Mouse (Mus musculus) lung, postnatal 25 days (tissue): ENCODE measurements around the gene Fchsd2.

ENCODE experiments used
- DNase-seq: peaks from one replicate; pipeline ENCODE4 v3.0.0; 2022; ENCODE audit warnings: low spot score

The Fchsd2 gene

DNA sequence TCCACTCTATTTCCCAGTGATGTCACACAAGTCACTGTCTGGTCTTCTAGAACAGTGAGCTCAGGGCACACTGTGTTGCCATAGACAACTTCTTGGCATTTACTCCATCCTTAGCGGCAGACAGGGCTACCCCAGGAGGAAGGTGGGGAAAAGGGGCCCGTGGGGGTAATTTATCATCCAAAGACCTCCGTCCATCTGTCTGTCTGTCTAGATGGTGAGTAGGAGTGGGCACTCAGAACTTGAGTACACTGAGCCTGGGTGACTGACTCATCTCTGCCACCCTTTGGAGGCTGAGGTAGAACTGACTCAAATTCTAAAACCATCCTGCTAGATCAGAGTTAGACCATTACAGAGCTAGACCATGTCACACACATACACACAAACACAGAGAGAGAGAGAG is 224.4 kb downstream of the Fchsd2 start, which contains the start of gene Stard10:
Gene Stard10, plus strand, starts transcription at position 73 of the 400 bp plus-strand sequence.
- no peak for DNase-seq

DNA sequence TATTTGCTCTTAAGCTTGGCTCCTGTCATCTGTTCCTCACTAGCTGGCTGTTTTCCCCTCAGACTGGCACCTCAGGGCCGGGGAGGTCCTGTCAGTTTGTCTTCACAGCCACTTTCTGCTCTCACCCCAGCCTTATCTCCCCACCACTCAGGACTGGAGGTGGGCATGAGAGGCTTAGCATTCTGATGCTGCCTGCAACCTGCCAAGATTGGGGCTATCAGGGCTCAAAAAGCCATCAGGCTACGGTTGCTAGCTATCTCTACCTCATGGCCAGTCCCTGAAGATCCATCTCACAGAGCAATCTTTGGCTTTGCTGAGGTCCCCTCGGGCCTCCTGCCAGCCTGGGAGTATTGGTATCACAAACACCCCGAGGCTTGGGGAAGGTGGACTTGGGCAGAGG is 226.2 kb downstream of the Fchsd2 start:
- no peak for DNase-seq

DNA sequence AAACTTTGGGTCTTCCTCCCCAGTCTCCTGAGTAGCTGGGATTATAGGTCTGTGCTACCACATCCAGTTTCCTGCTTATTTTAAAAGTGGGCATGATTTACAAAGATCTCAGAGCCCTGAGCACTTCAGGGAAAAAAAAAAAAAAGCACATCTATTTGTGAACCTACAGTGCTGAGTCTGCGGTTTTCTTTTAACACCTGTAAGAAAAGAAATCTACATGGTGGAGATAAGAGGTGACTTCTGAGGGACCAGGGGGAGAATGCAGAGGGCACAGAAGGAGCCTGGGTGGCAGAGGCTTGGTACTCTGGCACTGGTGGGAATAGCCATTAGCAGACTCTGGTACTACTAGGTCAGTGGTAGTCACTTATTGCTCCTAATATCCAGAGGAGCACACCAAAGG is 227.1 kb downstream of the Fchsd2 start:
- no peak for DNase-seq

DNA sequence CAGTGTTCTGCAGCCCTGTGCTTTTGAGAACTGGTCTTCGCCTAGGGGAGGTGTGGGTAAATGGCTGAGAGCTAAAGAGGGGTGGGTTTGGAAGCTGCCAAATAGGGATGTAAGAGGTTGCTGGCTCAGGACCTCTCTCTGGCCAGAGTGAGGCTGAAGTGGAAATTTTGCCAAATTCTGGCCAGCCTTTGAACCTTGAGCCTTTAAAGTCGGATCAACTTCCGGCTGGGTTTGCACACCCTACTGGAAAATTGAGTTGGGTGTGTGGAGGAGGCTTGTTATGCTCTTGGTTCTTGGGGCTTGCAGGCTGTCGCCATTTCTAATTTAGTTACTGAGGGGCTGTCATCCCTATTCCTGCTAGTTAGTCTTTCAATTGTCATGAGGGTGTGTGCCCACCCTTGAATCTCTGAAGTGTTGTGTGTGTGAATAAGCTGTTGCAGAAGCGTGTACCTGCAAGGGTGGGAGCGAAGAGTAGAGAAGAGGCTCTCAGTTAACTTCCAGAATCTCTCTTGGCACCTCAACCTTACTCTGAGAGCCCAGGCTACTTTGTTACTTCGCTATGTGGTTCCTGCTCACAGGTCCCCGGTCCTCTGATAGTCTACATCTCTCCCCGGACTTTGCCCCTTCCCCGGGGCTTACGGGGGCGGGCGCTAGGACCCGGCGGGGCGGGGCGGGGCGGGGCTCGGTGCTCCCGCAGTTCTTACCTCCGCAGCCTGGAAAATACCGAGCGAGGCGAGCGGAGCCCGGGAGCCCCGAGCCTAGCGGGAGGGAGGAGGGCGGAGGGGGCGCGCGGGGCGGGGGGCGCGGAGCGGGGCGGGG is 227.9 kb downstream of the Fchsd2 start:
- no peak for DNase-seq

DNA sequence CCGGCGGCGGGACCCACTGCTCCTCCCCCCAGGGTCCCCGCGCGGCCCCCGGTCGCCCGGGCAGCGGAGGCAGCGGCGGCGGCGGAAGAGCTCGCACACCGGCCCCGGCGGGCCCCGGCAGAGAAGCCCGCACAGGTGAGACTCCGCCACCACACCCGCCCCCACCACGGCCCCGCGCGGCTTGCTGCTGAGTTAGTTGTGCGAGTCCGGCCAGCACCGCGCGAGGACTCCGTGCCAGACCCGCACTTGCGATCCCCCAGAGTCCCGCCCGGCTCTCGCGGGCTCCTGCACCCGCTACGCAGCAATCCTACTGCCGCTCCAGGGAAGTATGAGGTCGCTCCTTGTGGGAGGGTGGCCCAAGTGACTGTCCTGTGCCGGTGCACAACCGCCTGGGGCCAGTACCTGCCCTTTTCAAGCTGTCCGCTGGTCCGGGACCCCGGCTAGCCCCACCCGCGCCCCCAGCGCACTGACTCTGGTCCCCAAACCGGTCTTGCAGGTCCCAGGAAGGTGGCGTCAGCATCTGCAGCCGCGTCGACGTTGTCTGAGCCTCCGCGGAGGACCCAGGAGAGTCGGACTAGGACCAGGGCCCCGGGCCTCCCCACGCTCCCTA is 228.7 kb downstream of the Fchsd2 start:
- DNase-seq, result peak; percentile 52

DNA sequence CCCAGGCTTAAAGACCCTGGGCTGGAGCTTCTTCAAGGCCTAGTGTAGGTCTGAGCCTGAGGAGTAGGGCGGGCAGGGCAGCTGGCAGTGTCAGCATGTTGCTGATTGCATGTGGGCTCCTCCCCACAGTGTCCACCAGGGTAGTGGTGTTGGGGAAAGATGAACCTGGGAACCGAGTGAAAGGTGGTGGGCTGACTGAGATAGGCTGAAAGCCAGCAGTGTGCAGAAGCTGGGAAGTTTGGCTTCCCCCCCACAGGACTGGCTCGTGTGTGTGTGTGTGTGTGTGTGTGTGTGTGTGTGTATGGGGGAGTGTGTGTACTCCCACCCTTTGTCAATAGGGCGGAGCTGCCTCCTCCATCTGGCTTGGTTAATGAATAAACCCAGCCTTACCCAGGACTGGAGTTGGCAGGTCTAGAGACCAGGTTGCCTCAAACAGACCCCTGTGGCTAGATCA is 230.5 kb downstream of the Fchsd2 start:
- no peak for DNase-seq

DNA sequence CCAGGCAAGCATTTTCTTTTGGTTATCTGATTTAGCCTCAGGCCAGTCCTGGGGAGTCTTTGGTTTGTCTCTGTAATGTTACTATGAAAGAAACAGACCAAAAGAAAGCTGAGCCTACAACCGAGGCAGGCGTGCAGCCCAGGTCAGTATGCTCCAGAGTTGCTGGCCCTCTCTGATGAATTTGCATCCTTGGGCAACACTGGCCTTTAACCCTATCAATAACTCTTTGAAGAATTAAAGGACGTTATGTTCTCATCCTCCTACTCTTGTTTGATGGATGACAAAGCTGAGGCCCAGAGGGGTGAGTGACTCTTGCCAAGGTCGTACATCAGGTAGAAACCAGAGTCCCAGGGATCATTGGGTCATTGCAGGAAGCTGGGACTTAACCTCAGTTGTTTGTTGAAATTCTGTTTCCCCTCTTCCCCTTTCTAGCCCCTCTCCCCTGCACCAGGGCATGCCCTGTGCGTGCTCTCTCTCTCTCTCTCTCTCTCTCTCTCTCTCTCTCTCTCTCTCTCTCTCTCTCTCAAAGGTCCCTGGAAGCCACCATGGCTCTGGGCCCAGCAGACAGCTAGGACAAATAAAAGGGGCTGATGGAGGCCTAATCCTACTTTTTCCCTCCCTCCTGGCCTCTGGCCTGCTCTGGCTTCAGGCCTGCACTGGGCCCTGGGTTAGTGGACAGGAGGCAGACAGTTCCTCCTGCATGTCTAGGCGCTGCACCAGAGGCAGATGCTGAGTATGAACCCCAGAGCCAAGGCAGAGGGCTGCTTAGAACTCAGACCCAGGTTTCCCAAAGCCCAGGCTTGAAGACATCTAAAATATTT is 231.7 kb downstream of the Fchsd2 start:
- no peak for DNase-seq

DNA sequence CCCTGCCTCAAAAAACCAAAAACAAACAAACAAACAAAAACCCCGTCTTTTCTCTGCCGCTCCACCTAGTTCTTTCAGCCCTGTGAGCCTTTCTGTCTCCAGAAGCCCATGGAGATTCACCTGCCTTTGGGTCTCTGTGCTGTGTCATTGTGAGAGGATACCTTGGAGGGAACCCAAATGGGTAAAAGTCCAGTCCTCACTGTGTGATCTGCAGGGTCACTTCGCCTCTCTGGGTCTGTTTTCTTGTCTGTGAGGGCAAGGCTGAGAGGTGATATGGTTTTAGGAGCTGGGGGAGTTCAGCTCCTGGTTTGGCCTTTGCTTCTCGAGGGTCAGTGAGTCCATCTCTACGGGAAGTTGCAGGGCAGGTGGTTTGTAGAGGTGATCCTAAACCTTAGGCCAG is 233.3 kb downstream of the Fchsd2 start:
- DNase-seq, result no peak

DNA sequence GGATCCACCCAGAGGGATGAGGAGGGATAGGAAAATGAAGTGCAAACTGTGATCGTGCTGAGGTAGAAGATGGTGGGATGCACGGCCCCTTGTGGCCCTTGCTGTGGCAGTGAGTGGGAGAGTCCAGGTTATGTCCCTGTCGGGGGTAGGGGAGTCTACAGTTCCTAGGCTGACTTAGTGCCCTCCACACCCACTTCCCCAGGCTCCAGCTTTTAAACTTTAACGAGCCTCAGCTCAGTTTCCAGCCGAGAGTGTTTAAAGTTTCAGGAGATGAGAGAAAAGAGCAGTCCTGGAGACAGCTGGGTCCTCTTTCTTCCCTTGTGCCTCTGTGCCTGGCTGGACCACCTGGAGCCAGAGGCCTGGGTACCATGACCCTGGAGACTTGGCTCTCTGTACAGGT is 234.6 kb downstream of the Fchsd2 start:
- DNase-seq, result no peak

DNA sequence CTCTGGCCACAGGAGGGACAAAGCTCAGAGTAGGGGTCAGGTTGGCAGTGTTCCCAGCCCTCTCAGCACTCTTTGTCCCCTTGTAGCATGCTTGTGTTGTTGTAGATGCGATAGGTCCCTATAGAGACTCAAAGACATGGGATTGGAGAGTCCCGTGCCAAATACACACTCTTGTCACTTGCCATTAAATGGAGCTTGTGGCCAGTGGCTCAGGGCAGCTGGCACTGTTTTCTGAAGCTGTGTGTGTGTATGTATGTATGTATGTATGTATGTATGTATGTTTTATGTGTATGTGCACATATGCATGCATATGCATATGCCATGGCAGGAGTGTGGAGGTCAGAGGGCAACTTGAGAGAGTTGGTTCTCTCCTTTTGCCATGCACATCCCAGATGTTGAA is 235.1 kb downstream of the Fchsd2 start:
- no peak for DNase-seq

DNA sequence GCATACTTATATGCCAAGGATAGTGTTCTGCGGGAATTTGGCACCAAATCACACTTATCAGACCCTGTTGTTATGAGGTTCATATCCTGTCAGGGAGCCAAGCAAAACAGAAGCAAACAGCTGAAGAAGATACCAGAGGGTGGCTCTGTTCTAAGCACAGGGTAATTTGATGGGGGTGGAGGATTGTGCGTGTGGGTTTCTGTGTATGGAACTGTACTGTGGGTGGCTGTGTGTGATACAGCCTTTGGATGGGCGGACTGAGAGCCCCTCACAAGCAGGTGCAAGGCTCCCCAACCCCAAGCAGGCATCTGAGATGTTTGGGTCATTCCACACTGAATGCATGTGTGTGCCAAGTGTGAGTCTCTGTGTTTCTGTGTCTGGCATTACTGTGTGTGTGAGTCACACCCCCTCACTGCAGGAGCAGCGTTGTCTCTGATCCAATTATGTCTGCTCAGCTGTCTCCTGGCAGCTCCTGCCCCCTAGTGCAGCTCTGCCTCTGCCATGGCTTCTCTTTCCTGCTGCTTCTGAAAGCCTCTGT is 236.0 kb downstream of the Fchsd2 start:
- DNase-seq, result no peak

DNA sequence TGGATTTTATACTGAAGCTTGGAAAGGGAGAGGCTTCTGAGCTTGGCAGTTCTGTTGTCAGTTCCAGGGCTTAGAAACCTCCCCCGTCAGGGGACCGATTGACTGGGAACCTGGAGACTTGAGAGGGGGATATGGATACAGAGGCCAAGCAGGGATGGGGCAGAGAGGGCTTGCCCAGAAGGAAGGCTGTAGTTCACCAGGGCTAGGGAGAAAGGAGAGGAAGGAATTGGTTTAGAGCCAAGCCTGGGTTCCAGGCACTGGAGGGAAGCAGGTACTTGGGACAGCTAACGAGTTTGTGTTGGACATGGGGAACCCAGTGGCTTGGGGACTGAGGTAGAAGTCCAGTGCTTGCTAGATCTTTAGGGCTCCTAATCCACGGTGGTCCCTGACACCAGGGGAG is 236.9 kb downstream of the Fchsd2 start:
- no peak for DNase-seq

DNA sequence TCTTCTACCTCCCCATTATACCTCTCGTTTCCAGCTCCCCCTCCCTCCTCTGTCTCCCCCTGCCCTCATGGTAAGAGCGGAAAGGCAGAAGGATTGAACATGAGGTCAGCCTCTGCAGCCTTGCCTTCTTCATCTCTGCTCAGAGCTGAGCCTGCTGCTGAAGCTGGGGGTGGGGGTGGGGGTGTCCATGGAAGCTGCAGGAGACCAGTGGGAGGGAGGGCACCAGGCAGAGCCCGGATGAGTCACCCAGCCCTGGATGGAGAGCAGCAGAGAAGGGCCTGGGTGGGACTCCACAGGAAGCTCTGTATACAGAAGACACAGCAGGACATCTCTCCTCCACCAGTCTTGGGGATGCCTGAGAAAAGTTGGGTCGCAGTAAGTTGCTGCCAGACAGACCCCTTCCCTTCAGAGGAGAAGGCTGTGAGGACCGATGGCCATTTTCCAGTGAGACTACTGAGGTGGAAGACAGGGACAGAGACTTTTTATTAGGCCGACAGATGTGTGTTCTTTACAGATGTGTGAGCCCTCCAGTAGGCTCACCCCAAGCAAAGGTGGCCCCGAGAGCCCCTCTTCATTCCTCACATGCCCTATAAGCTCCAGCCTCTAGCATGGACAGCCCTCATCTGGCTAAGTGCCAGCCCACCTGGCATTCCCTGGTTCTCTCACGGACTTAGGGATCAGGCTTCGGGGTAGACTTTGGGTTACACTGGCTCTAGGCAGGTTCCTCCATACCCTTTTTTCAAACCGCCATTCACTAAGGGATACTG is 237.6 kb downstream of the Fchsd2 start:
- DNase-seq, result no peak

DNA sequence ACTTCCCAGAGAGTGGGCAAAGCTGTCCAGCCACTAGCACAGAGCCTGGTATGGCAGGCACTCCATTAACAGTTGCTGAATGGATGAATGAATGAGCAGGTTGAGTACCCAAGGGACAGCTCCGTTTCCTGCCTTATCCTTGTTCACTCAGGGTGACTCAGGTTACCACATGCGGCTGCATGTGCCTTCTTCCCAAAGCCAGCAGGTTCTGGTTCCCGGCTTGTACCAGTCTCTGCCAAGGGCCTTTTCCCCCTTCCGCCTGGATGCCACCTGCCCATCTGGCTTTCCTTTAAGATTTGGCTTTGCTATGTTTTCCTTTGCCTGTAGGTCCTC is 238.1 kb downstream of the Fchsd2 start:
- no peak for DNase-seq

DNA sequence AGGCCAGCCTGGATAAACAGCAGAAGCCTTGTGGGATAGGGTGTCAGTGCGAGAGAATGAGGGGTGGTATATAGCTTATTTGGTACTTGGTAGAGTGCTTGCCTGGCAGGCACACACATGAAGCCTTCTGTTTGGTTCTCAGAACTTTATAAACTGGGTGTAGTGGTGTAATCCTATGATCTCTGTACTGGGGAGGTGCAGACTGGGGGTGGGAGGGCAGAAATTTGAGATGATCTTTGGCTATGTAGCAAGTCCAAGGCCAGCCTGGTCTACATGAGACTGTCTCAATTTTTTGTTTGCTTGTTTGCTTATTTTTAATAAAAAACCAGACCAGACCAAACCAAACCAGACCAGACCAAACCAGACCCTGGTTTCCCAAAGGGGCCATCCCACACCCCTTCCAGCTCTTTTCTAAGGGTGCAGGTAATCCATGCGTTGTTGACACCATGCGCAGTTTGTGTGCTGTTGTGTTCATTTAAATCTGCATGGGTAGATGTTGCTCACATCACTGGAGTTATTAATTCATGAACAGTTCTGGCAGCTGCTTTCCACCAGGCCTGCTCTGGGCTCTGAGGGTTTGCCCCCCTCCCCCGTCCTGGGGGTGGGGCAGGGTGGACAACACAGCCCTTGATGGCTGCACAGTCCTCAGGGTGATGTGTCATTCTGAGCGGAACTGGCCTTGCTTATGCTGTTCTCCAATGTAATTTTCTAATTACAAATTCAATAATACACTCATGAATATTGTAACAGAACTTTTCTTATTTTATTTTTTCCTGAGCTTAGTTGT is 239.6 kb downstream of the Fchsd2 start:
- DNase-seq, result no peak
